Mouse (Mus musculus) kidney, adult 2 months (tissue): ENCODE results near the gene Zfp658.

Experiments
- CTCF ChIP-seq: fragments of 200-500 bp; conservative IDR thresholded peaks from 2 replicates; pipeline ENCODE4 v1.5.1; 2011; ENCODE audit warnings: low read depth, mild to moderate bottlenecking, control low read depth, low read length, moderate library complexity, mixed read lengths; ENCODE audit not compliant: insufficient read depth, insufficient read length
- POLR2A ChIP-seq: fragments of 200-500 bp; IDR thresholded peaks from one replicate; pipeline ENCODE4 v1.6.1; 2011; ENCODE audit warnings: low read depth, low read length, control low read depth

DNA sequence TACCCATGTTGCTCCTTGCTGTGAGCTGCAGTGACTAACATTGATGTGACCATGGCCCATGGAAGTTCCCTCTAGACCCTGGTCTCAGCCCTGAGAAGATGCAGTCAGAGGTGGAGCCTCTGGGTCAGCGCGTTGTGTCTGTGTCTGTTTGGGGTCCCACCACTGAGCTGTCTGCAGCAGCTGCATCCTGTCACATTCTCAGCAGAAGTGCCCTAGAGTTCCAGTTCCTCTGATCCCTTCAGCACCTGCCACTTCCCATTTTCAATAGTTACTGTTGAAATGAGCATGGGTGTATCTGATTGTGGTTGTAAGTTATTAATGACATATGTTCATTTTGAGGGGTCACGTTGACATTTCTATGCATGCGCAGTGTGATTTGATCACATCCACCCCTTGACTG lies 8.9 kb upstream of the Zfp658 start:
- TF ChIP-seq POLR2A (no peak), CTCF (no peak)
